Comparison of ENCODE assay signal across 8 mouse cellular contexts in the genomic region with DNA sequence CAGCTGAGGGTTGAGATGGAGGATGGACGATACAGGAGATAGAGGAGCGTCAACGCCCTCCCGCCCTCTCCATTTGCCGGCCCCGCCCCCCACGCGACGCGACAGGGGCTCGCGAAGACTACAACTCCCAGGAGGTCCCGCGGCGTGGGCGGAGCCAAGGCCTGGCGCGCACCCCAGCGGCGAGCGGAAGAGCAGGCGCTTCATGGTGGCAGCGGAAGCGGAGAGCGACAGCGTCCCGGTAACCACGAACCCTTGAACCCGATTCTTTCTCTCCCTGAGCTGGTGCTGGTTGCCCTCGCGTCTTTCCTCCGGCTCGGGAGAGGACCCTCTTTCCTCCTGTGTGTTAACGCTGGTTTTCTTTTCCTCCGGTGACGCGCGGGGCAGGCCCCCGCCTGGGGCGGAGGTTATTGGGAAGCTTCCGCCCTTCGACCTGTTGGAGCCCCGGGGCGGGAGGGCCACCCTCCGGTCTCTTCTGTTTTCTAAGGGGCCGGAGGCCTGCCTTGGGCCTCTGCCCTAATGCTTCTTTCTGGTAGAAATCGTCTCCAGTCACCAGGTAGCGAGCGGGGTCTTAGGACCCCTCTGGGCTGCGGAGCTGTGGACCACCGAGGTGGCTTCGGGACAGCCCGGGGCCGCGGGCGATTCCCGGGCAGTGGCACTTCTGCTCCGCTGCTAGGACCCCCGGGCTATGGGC. TPM values are rescaled to one million over a fixed set of nuclear protein-coding genes. Genes with fewer than 3 reads are reported as not detected.
DNase-seq lines count a peak whose midpoint lies in the region; ATAC-seq lines count a peak whose summit lies in the region.

A gene (plus strand): TSS at position 140 of the 691 bp plus-strand sequence.

- peak; percentile 99 for DNase-seq in NIH3T3 (ENCODE audit: low read depth)
- DNase-seq in cerebellum, postnatal 10 days: peak; percentile 100
- DNase-seq in frontal cortex, postnatal 10 days (ENCODE audit: low spot score in 2 of 2): peak; percentile 92 to 96
- peak; percentile 98 to 99 for DNase-seq in layer of hippocampus, postnatal 25 days (ENCODE audit: extremely low spot score in 1 of 2, low spot score in 1 of 2)
- DNase-seq in lung, postnatal 25 days (ENCODE audit: low spot score): peak; percentile 96
- DNase-seq in retina, embryonic 14.5 days (ENCODE audit: low spot score): peak; percentile 95
- DNase-seq in thymus, postnatal 4 days: peak; percentile 99

- under 1% methylated on average over 59 of the region's 59 CpGs for WGBS in hindbrain, embryonic 13.5 days

- H3K27ac ChIP-seq in hindbrain, embryonic 13.5 days: peak within 1 kb of the TSS; percentile 81

- ATAC-seq in hindbrain, embryonic 13.5 days (ENCODE audit: low FRiP score): peak; percentile 95

- H3K4me2 ChIP-seq in hindbrain, embryonic 13.5 days: peak within 1 kb of the TSS; percentile 78

- peak within 1 kb of the TSS; percentile 90 for H3K4me3 ChIP-seq in hindbrain, embryonic 13.5 days

- no peaks in the 10 kb centered on the region for H3K27me3 ChIP-seq in hindbrain, embryonic 13.5 days

- peak within 1 kb of the TSS; percentile 84 for H3K9ac ChIP-seq in hindbrain, embryonic 13.5 days

- no peaks in the 10 kb centered on the region for H3K9me3 ChIP-seq in hindbrain, embryonic 13.5 days

- no peaks in the 10 kb centered on the region for H3K36me3 ChIP-seq in hindbrain, embryonic 13.5 days

- peaks cover 15% of the 10 kb centered on the region for H3K4me1 ChIP-seq in hindbrain, embryonic 13.5 days (replicated peaks)

RNA-seq across cellular contexts. Expression of the gene that starts here (rescaled TPM):
- polyA plus RNA-seq in hindbrain, embryonic 13.5 days (2015; fragmentation: Nextera tagmentation; extraction: Ambion mirVana): 15.8 and 18.1 TPM in 2 replicates
- total RNA-seq in layer of hippocampus, postnatal 25 days (2021): 10 to 100 TPM; 19.4 to 24.4 TPM

Comparison
In these comparisons a context has a peak if more than half of its experiments do, and no peak if none do; other contexts are left out.
1. Peak in every context shown above with its lines: DNase-seq, ATAC-seq, H3K4me3 ChIP-seq and H3K27ac ChIP-seq.